Comparison of ENCODE assay signal across 8 mouse cellular contexts in genomic region chr5:51551852-51552482, GRCm38 (mm10). TPM values are rescaled to one million over a fixed set of nuclear protein-coding genes. Genes with fewer than 3 reads are reported as not detected.
DNase-seq lines count a peak whose midpoint lies in the region; ATAC-seq and TF ChIP-seq lines count a peak whose summit lies in the region.

No protein-coding gene starts in this region.

- H3K9ac ChIP-seq in forebrain, embryonic 16.5 days (replicated peaks; ENCODE audit: low read depth, low read length): peak overlapping the region; percentile 0; the same call in 1 of the 2 replicates
- 0 out of 2 replicates have a peak overlapping the region, but pooled peaks have one; percentile 8 for H3K9ac ChIP-seq in liver, embryonic 15.5 days

- ATAC-seq in forebrain, embryonic 16.5 days: no peak; the same call in 1 of the 2 replicates
- ATAC-seq in liver, embryonic 15.5 days (ENCODE audit: insufficient read depth): no peak
- no peak for ATAC-seq in inflammation-experienced regulatory T-cells, adult 6 months

- peak overlapping the region; percentile 74 for H3K4me3 ChIP-seq in gastrocnemius, adult 2 months
- H3K4me3 ChIP-seq in E14TG2a.4 (replicated peaks; ENCODE audit: low read length): 0 out of 2 replicates have a peak overlapping the region, but pooled peaks have one; percentile 32
- H3K4me3 ChIP-seq in forebrain, embryonic 16.5 days (replicated peaks; ENCODE audit: low read length): peak overlapping the region; percentile 50
- H3K4me3 ChIP-seq in liver, embryonic 15.5 days (replicated peaks): peak overlapping the region; percentile 53
- H3K4me3 ChIP-seq in small intestine, adult 2 months (ENCODE audit: low read depth, low read length): peak overlapping the region; percentile 69

- peak overlapping the region; percentile 68 for H3K4me2 ChIP-seq in forebrain, embryonic 16.5 days (ENCODE audit: low read length)
- H3K4me2 ChIP-seq in liver, embryonic 15.5 days: peak overlapping the region; percentile 49

- no peaks in the 10 kb centered on the region for H3K36me3 ChIP-seq in E14TG2a.4 (ENCODE audit: insufficient read depth, low read length)
- H3K36me3 ChIP-seq in forebrain, embryonic 16.5 days (ENCODE audit: control insufficient read depth, insufficient read depth): no peaks in the 10 kb centered on the region
- no peaks in the 10 kb centered on the region for H3K36me3 ChIP-seq in liver, embryonic 15.5 days (replicated peaks)
- H3K36me3 ChIP-seq in small intestine, adult 2 months (ENCODE audit: control insufficient read depth, insufficient read depth, low read length): peaks cover 8% of the 10 kb centered on the region

- WGBS in forebrain, embryonic 16.5 days: 8% methylated on average over 12 of the region's 12 CpGs
- 10% methylated on average over 12 of the region's 12 CpGs for WGBS in liver, embryonic 15.5 days (ENCODE audit: insufficient replicate concordance)
- WGBS in small intestine, adult 2 months: 1% methylated on average over 12 of the region's 12 CpGs

- TF ChIP-seq CTCF in gastrocnemius, adult 2 months (IDR thresholded peaks at IDR 0.05): no peak
- no peak for TF ChIP-seq CTCF in E14TG2a.4 (conservative IDR thresholded peaks at IDR 0.05; ENCODE audit: low read length)
- no peak for TF ChIP-seq CTCF in small intestine, adult 2 months (IDR thresholded peaks at IDR 0.05; ENCODE audit: extremely low read depth, insufficient read length, insufficient replicate concordance, low read depth, low read length)

- no peaks in the 10 kb centered on the region for H3K9me3 ChIP-seq in E14TG2a.4 (ENCODE audit: low read length)
- H3K9me3 ChIP-seq in forebrain, embryonic 16.5 days (ENCODE audit: control insufficient read depth, low read length): no peaks in the 10 kb centered on the region
- H3K9me3 ChIP-seq in liver, embryonic 15.5 days (replicated peaks): no peaks in the 10 kb centered on the region

- intact Hi-C loops in gastrocnemius, adult 2 months (cut with DNase I): loop anchor here (2.0 to 10.0 kb wide), 4 partner anchors 15 to 513 kb away; no protein-coding TSS in a partner anchor

- no peak for TF ChIP-seq POLR2A in small intestine, adult 2 months (IDR thresholded peaks at IDR 0.05; ENCODE audit: low read depth, low read length)

- peaks cover 6% of the 10 kb centered on the region; the same call in 1 of the 2 replicates for H3K4me1 ChIP-seq in E14TG2a.4 (replicated peaks; ENCODE audit: low read depth, low read length)
- H3K4me1 ChIP-seq in forebrain, embryonic 16.5 days (replicated peaks; ENCODE audit: control insufficient read depth, insufficient read depth, low read length): peaks cover 21% of the 10 kb centered on the region
- no peaks in the 10 kb centered on the region for H3K4me1 ChIP-seq in liver, embryonic 15.5 days (replicated peaks)
- H3K4me1 ChIP-seq in small intestine, adult 2 months (ENCODE audit: control insufficient read depth, insufficient read depth, insufficient read length, low read length): peaks cover 2% of the 10 kb centered on the region; the same call in 1 of the 2 replicates

- DNase-seq in gastrocnemius, adult 2 months: no peak
- no peak for DNase-seq in gastrocnemius, postnatal 10 days
- no peak for DNase-seq in thymus, adult 18-20 months

- H3K27me3 ChIP-seq in E14TG2a.4 (ENCODE audit: insufficient read depth, low read length): peaks cover 7% of the 10 kb centered on the region
- H3K27me3 ChIP-seq in forebrain, embryonic 16.5 days (replicated peaks; ENCODE audit: control insufficient read depth, insufficient read depth, low read length): no peaks in the 10 kb centered on the region
- H3K27me3 ChIP-seq in liver, embryonic 15.5 days: no peaks in the 10 kb centered on the region
- no peaks in the 10 kb centered on the region for H3K27me3 ChIP-seq in small intestine, adult 2 months (ENCODE audit: control insufficient read depth, insufficient read depth, low read length)

- peak overlapping the region; percentile 85 for H3K27ac ChIP-seq in gastrocnemius, adult 2 months
- H3K27ac ChIP-seq in forebrain, embryonic 16.5 days (ENCODE audit: low read length): 0 out of 2 replicates have a peak overlapping the region, but pooled peaks have one; percentile 16
- peak overlapping the region; percentile 42; the same call in 1 of the 2 replicates for H3K27ac ChIP-seq in liver, embryonic 15.5 days (replicated peaks)
- peak overlapping the region; percentile 96 for H3K27ac ChIP-seq in small intestine, adult 2 months (ENCODE audit: insufficient read depth, low read depth, low read length)

RNA-seq across cellular contexts. Expression of gene Ppargc1a, which starts 15.6 kb away (rescaled TPM):
- 10 to 100 TPM; 34.5 to 69.7 TPM for total RNA-seq in gastrocnemius, adult 2 months (2021)
- 10 to 100 TPM; 22.4 to 27.0 TPM for total RNA-seq in gastrocnemius, postnatal 10 days (2021)
- polyA plus RNA-seq in forebrain, embryonic 16.5 days (2015; fragmentation: Nextera tagmentation; extraction: Ambion mirVana): 7.7 and 9.1 TPM in 2 replicates
- polyA plus RNA-seq in liver, embryonic 15.5 days (2015; fragmentation: Nextera tagmentation; extraction: Ambion mirVana): 2.7 and 3.1 TPM in 2 replicates
- polyA plus RNA-seq in small intestine, adult 2 months (2012; rRNA removed): 2.1 and 9.0 TPM in 2 replicates
- under 1 TPM in 1 of 3 experiments, not detected in 2; 0.15 TPM for polyA plus RNA-seq in inflammation-experienced regulatory T-cells, adult 6 months (2017; shearing (Covaris generic))

Comparison
In these comparisons a context has a peak if more than half of its experiments do, and no peak if none do; other contexts are left out.
1. H3K27ac ChIP-seq: peak in every context shown above with its lines; median percentile 96 in small intestine, adult 2 months; 85 in gastrocnemius, adult 2 months; 42 in liver, embryonic 15.5 days; 16 in forebrain, embryonic 16.5 days.